Comparison of ENCODE assay signal across 20 mouse cellular contexts in the genomic region with DNA sequence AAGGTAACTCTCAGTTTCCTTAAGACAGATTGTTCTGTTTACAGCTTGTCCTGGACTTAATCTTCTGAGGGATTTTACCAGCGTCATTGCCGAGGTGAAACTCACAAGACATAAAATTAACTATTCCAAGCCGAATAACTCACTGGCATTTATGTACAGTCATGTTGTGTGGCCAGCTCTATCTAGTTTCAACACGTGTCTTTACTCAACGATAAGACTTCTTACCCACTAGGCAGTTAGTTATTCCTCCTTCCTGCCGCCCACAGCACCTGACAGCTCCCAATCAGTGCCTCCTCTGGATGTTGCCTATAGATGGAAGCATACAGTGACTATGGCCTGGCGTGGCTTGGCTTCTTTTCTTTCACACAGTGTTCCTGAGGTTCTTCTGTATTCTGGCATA.
DNase-seq lines count a peak whose midpoint lies in the region; ATAC-seq and TF ChIP-seq lines count a peak whose summit lies in the region.
"Had no signal": no experiment of that assay in that cellular context is flagged by ENCODE, and none has a peak within 500 bp of the region (broad histone marks: within the 10 kb centered on the region; RNA-seq: fewer than 3 reads in every experiment).

No protein-coding gene starts in this region.

- TF ChIP-seq CTCF in stomach, postnatal 0 days (IDR thresholded peaks at IDR 0.05; ENCODE audit: low read depth): no peak

- H3K36me3 ChIP-seq in liver, embryonic 12.5 days: peaks cover 4% of the 10 kb centered on the region; the same call in 1 of the 2 replicates
- no peaks in the 10 kb centered on the region for H3K36me3 ChIP-seq in liver, embryonic 16.5 days (ENCODE audit: control insufficient read depth, insufficient read depth)
- no peaks in the 10 kb centered on the region for H3K36me3 ChIP-seq in stomach, postnatal 0 days (ENCODE audit: control insufficient read depth, insufficient read depth, low read length)
- H3K36me3 ChIP-seq in forebrain, embryonic 14.5 days (ENCODE audit: control insufficient read depth, insufficient read depth, low read length): no peaks in the 10 kb centered on the region
- H3K36me3 ChIP-seq: embryonic facial prominence, embryonic 13.5 days; forebrain, embryonic 10.5 days; forebrain, embryonic 15.5 days; heart, embryonic 13.5 days; hindbrain, embryonic 15.5 days had no signal

- peak overlapping the region; percentile 6; the same call in 1 of the 2 replicates for H3K4me2 ChIP-seq in liver, embryonic 12.5 days
- no peak overlapping the region for H3K4me2 ChIP-seq in liver, embryonic 16.5 days (ENCODE audit: low read depth, low read length)
- no peak overlapping the region for H3K4me2 ChIP-seq in stomach, postnatal 0 days (replicated peaks; ENCODE audit: low read depth)
- H3K4me2 ChIP-seq in forebrain, embryonic 14.5 days (ENCODE audit: low read length): no peak overlapping the region
- H3K4me2 ChIP-seq: embryonic facial prominence, embryonic 13.5 days; forebrain, embryonic 15.5 days; heart, embryonic 13.5 days; hindbrain, embryonic 15.5 days had no signal

- no peak for TF ChIP-seq EP300 in stomach, postnatal 0 days (optimal IDR thresholded peaks at IDR 0.05)

- H3K4me3 ChIP-seq in liver, embryonic 12.5 days: no peak overlapping the region
- no peak overlapping the region for H3K4me3 ChIP-seq in liver, embryonic 16.5 days (ENCODE audit: low read depth, low read length)
- no peak overlapping the region for H3K4me3 ChIP-seq in stomach, postnatal 0 days (ENCODE audit: low read depth, low read length)
- no peak overlapping the region for H3K4me3 ChIP-seq in forebrain, embryonic 14.5 days (ENCODE audit: low read depth, low read length)
- H3K4me3 ChIP-seq: embryonic facial prominence, embryonic 13.5 days; forebrain, embryonic 10.5 days; forebrain, embryonic 15.5 days; heart, embryonic 13.5 days; hindbrain, embryonic 15.5 days had no signal

- 53% methylated on average over 7 of the region's 7 CpGs for WGBS in liver, embryonic 12.5 days (ENCODE audit: insufficient replicate concordance)
- WGBS in liver, embryonic 16.5 days (ENCODE audit: insufficient replicate concordance): 39% methylated on average over 7 of the region's 7 CpGs
- 65% methylated on average over 7 of the region's 7 CpGs for WGBS in stomach, postnatal 0 days
- WGBS in forebrain, embryonic 14.5 days: 94% methylated on average over 7 of the region's 7 CpGs

- DNase-seq in stomach, postnatal 0 days (ENCODE audit: low spot score): no peak
- no peak for DNase-seq in forebrain, embryonic 14.5 days (ENCODE audit: low spot score)
- no peak for DNase-seq in lung, postnatal 36 days
- DNase-seq in kidney, postnatal 14 days: no peak
- DNase-seq: adrenal gland, adult 2 months; cerebellum, adult 11 months; cerebellum, adult 9-10 months; cerebellum, postnatal 25 days; gastrocnemius, postnatal 36 days; heart, adult 11 months; heart, postnatal 36 days had no signal

- no peaks in the 10 kb centered on the region for H3K9me3 ChIP-seq in liver, embryonic 12.5 days (replicated peaks)
- no peaks in the 10 kb centered on the region for H3K9me3 ChIP-seq in liver, embryonic 16.5 days (replicated peaks; ENCODE audit: control insufficient read depth, low read length)
- no peaks in the 10 kb centered on the region for H3K9me3 ChIP-seq in stomach, postnatal 0 days (ENCODE audit: control insufficient read depth, low read length)
- H3K9me3 ChIP-seq in forebrain, embryonic 14.5 days (replicated peaks; ENCODE audit: control insufficient read depth, low read length): no peaks in the 10 kb centered on the region
- H3K9me3 ChIP-seq: embryonic facial prominence, embryonic 13.5 days; forebrain, embryonic 10.5 days; forebrain, embryonic 15.5 days; heart, embryonic 13.5 days; hindbrain, embryonic 15.5 days had no signal

- H3K4me1 ChIP-seq in liver, embryonic 12.5 days: peaks cover 76% of the 10 kb centered on the region
- H3K4me1 ChIP-seq in liver, embryonic 16.5 days (ENCODE audit: control insufficient read depth, low read depth, low read length): peaks cover 36% of the 10 kb centered on the region
- no peaks in the 10 kb centered on the region; the same call in 1 of the 2 replicates for H3K4me1 ChIP-seq in stomach, postnatal 0 days (replicated peaks; ENCODE audit: control insufficient read depth, insufficient read depth)
- H3K4me1 ChIP-seq in forebrain, embryonic 14.5 days (ENCODE audit: control insufficient read depth, insufficient read depth, low read length): peaks cover 7% of the 10 kb centered on the region; the same call in 1 of the 2 replicates

- H3K9ac ChIP-seq in liver, embryonic 12.5 days: no peak overlapping the region
- H3K9ac ChIP-seq in liver, embryonic 16.5 days (ENCODE audit: low read depth, low read length): no peak overlapping the region
- H3K9ac ChIP-seq in stomach, postnatal 0 days (ENCODE audit: low read length): no peak overlapping the region
- no peak overlapping the region for H3K9ac ChIP-seq in forebrain, embryonic 14.5 days (ENCODE audit: low read length)
- H3K9ac ChIP-seq: embryonic facial prominence, embryonic 13.5 days; forebrain, embryonic 15.5 days; heart, embryonic 13.5 days; hindbrain, embryonic 15.5 days had no signal

- 0 out of 2 replicates have a peak, but pooled peaks have one; percentile 22 for ATAC-seq in common myeloid progenitor, adult 5-6 weeks (replicated peaks; ENCODE audit: low read depth, poor library complexity, severe bottlenecking)
- ATAC-seq in liver, embryonic 12.5 days: peak; percentile 66
- peak; percentile 81 for ATAC-seq in liver, embryonic 16.5 days (ENCODE audit: low read depth)
- ATAC-seq in stomach, postnatal 0 days (ENCODE audit: low FRiP score, low TSS enrichment): peak; percentile 61; the same call in 1 of the 2 replicates
- no peak for ATAC-seq in forebrain, embryonic 14.5 days
- ATAC-seq: forebrain, embryonic 15.5 days had no signal

- no peaks in the 10 kb centered on the region for H3K27me3 ChIP-seq in liver, embryonic 12.5 days (replicated peaks)
- no peaks in the 10 kb centered on the region for H3K27me3 ChIP-seq in liver, embryonic 16.5 days (ENCODE audit: control insufficient read depth, insufficient read depth, low read depth, low read length)
- no peaks in the 10 kb centered on the region for H3K27me3 ChIP-seq in stomach, postnatal 0 days (ENCODE audit: control insufficient read depth, insufficient read depth, low read length)
- no peaks in the 10 kb centered on the region for H3K27me3 ChIP-seq in forebrain, embryonic 14.5 days (replicated peaks; ENCODE audit: control insufficient read depth, insufficient read depth, low read length)
- H3K27me3 ChIP-seq: CH12.LX; embryonic facial prominence, embryonic 13.5 days; forebrain, embryonic 15.5 days; hindbrain, embryonic 15.5 days had no signal

- H3K27ac ChIP-seq in liver, embryonic 12.5 days: peak overlapping the region; percentile 42; the same call in 1 of the 2 replicates
- H3K27ac ChIP-seq in liver, embryonic 16.5 days (ENCODE audit: low read length): peak overlapping the region; percentile 62
- no peak overlapping the region for H3K27ac ChIP-seq in stomach, postnatal 0 days (replicated peaks)
- H3K27ac ChIP-seq in forebrain, embryonic 14.5 days (ENCODE audit: low read depth, low read length): no peak overlapping the region
- H3K27ac ChIP-seq: embryonic facial prominence, embryonic 13.5 days; forebrain, embryonic 10.5 days; forebrain, embryonic 15.5 days; heart, embryonic 13.5 days; hindbrain, embryonic 15.5 days had no signal

Comparison
In these comparisons a context has a peak if more than half of its experiments do, and no peak if none do; other contexts are left out.
1. H3K27ac ChIP-seq: peak in liver, embryonic 12.5 days (single experiment) and liver, embryonic 16.5 days (single experiment); none in stomach, postnatal 0 days (single experiment) and forebrain, embryonic 14.5 days (single experiment).